Mouse (Mus musculus) urinary bladder, adult 2 months (tissue): ENCODE measurements around the gene Plcg2. TPM values are rescaled to one million over a fixed set of nuclear protein-coding genes. Genes with fewer than 3 reads are reported as not detected.

ENCODE experiments used
- polyA plus RNA-seq: library from polyadenylated mRNA; depleted of rRNA; stranded (reverse); fragments of >200 nt; gene quantifications from 2 replicates; pipeline ENCODE4 v1.2.3, GENCODE M21; 2012; rRNA removed

Gene Plcg2
- polyA plus RNA-seq, 1 experiment, result 7.2 TPM

Other genes with a start within 250 kb of the Plcg2 start
- 39.4 and 48.7 TPM in 2 replicates for gene Cmip, start 241.2 kb upstream of the Plcg2 start, polyA plus RNA-seq
- 58.3 and 71.6 TPM in 2 replicates for gene Sdr42e1, start 175.4 kb downstream of the Plcg2 start, polyA plus RNA-seq
- gene Hsd17b2, start 203.6 kb downstream of the Plcg2 start, polyA plus RNA-seq, result 27.4 and 41.2 TPM in 2 replicates